17 mouse cellular contexts compared by ENCODE assay signal in the genomic region with DNA sequence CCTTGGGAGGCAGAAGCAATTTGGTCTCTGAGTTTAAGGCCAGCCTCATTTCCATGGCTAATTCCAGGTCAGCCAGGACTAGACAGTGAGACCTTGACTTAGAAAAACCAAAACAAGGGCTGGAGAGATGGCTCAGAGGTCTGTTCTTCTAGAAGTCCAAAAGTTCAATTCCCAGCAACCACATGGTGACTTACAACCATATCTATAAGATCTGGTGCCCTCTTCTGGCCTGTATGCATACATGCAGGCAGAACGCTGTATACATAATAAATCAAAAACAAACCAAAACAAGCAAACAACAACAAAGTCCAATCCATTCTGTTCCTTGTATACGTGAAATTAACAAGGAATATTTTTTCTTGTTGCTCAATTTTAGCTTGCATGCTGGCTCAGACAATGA. TPM values are rescaled to one million over a fixed set of nuclear protein-coding genes. Genes with fewer than 3 reads are reported as not detected.
A peak's percentile ranks its signal among the peaks of the same experiment; 100 is the strongest.
DNase-seq lines count a peak whose midpoint lies in the region; ATAC-seq and TF ChIP-seq lines count a peak whose summit lies in the region.
"Had no signal": no experiment of that assay in that cellular context is flagged by ENCODE, and none has a peak within 500 bp of the region (broad histone marks: within the 10 kb centered on the region; RNA-seq: fewer than 3 reads in every experiment).

No protein-coding gene starts in this region.

- no peak overlapping the region for H3K4me3 ChIP-seq in kidney, adult 2 months (ENCODE audit: insufficient read depth, low read depth, low read length)
- H3K4me3 ChIP-seq: hindbrain, embryonic 13.5 days; midbrain, embryonic 15.5 days; neural tube, embryonic 15.5 days had no signal

- TF ChIP-seq POLR2A in kidney, adult 2 months (IDR thresholded peaks at IDR 0.05; ENCODE audit: low read depth, low read length) = no peak
- no peak for TF ChIP-seq POLR2A in brain, embryonic 14.5 days (IDR thresholded peaks at IDR 0.05; ENCODE audit: borderline replicate concordance, extremely low read depth, insufficient read depth, insufficient read length, poor library complexity, severe bottlenecking)

- DNase-seq in kidney, adult 2 months = peak; percentile 44
- DNase-seq in kidney, adult 8-10 months = no peak
- peak; percentile 29 for DNase-seq in 3T3-L1 (ENCODE audit: low read depth, low spot score)
- DNase-seq in CD4-positive helper T cell, adult 2 months (ENCODE audit: low read depth, low spot score) = peak; percentile 28
- peak; percentile 21 for DNase-seq in brain, embryonic 14.5 days (ENCODE audit: low read depth)
- no peak for DNase-seq in right cerebral cortex, postnatal 4 days
- DNase-seq in cerebellum, adult 11 months = no peak
- DNase-seq: adrenal gland, adult 8-10 months; embryo, embryonic 11 days; left cerebral cortex, postnatal 4 days; lung, postnatal 10 days had no signal

- 0 out of 2 replicates have a peak, but pooled peaks have one; percentile 4 for TF ChIP-seq CTCF in kidney, adult 2 months (conservative IDR thresholded peaks at IDR 0.05; ENCODE audit: insufficient read depth, insufficient read length, low read depth, low read length)
- peak; percentile 18; the same call in 1 of the 2 replicates for TF ChIP-seq CTCF in brain, embryonic 14.5 days (IDR thresholded peaks at IDR 0.05; ENCODE audit: borderline replicate concordance, extremely low read depth, insufficient read depth, insufficient read length)

- H3K4me1 ChIP-seq in kidney, adult 2 months (ENCODE audit: control insufficient read depth, insufficient read depth, low read length) = 0 out of 2 replicates have a peak, but pooled peaks cover 3% of the 10 kb centered on the region
- H3K4me1 ChIP-seq: hindbrain, embryonic 13.5 days; midbrain, embryonic 15.5 days; neural tube, embryonic 15.5 days had no signal

- no peaks in the 10 kb centered on the region for H3K27me3 ChIP-seq in kidney, adult 2 months (replicated peaks; ENCODE audit: control insufficient read depth, insufficient read depth, low read length)
- H3K27me3 ChIP-seq: hindbrain, embryonic 13.5 days; midbrain, embryonic 15.5 days; neural tube, embryonic 15.5 days had no signal

- no peak for ATAC-seq in monocyte, adult 5-6 weeks (replicated peaks; ENCODE audit: insufficient number of reproducible peaks, low FRiP score, low TSS enrichment, poor library complexity, severe bottlenecking)
- ATAC-seq: midbrain, embryonic 15.5 days had no signal

- WGBS in kidney, adult 2 months = 80% methylated on average over 2 of the region's 2 CpGs

- no peaks in the 10 kb centered on the region for H3K36me3 ChIP-seq in kidney, adult 2 months (ENCODE audit: control insufficient read depth, insufficient read depth, low read length)
- H3K36me3 ChIP-seq: midbrain, embryonic 15.5 days; neural tube, embryonic 15.5 days had no signal

- H3K27ac ChIP-seq in kidney, adult 2 months (ENCODE audit: insufficient read depth, low read depth, low read length) = no peak overlapping the region
- H3K27ac ChIP-seq: hindbrain, embryonic 13.5 days; midbrain, embryonic 15.5 days; neural tube, embryonic 15.5 days had no signal

RNA-seq across cellular contexts. Expression of gene Neurog2, which starts 24.8 kb away (rescaled TPM):
- polyA plus RNA-seq in kidney, adult 2 months (2012; rRNA removed) = not detected in 2 replicates
- 46.1 and 99.1 TPM in 2 replicates for polyA plus RNA-seq in brain, embryonic 14.5 days (2012; rRNA removed)
- total RNA-seq in monocyte, adult 5-6 weeks (2017) = 0.29 TPM in 1 of 3 replicates, not detected in the others
- total RNA-seq: adrenal gland, adult 8-10 months had no signal
- polyA plus RNA-seq: heart, embryonic 11.5 days; large intestine, adult 2 months had no signal

RNA-seq across cellular contexts. Expression of gene Zgrf1, which starts 54.8 kb away (rescaled TPM):
- 0.23 and 0.25 TPM in 2 replicates for polyA plus RNA-seq in kidney, adult 2 months (2012; rRNA removed)
- 7.0 and 9.9 TPM in 2 replicates for polyA plus RNA-seq in brain, embryonic 14.5 days (2012; rRNA removed)
- total RNA-seq in monocyte, adult 5-6 weeks (2017) = 4.3 to 8.1 TPM (median 4.5 TPM) in 3 replicates

RNA-seq across cellular contexts. Expression of gene Larp7, which starts 55.0 kb away (rescaled TPM):
- 1.6 and 2.6 TPM in 2 replicates for polyA plus RNA-seq in kidney, adult 2 months (2012; rRNA removed)
- polyA plus RNA-seq in brain, embryonic 14.5 days (2012; rRNA removed) = 16.8 and 20.7 TPM in 2 replicates
- total RNA-seq in monocyte, adult 5-6 weeks (2017) = 73.5 to 95.3 TPM (median 73.8 TPM) in 3 replicates

Comparison
In these comparisons a context has a peak if more than half of its experiments do, and no peak if none do; other contexts are left out.
1. DNase-seq: peak in kidney, adult 2 months (single experiment), 3T3-L1 (single experiment), CD4-positive helper T cell, adult 2 months (single experiment) and brain, embryonic 14.5 days (single experiment); none in kidney, adult 8-10 months (0 of 2), right cerebral cortex, postnatal 4 days (single experiment) and cerebellum, adult 11 months (single experiment).
2. RNA of gene Neurog2, which starts 24.8 kb away (polyA plus RNA-seq): 46.1 to 99.1 TPM in brain, embryonic 14.5 days; not detected in kidney, adult 2 months; every median in the first group is over 10 times any median in the second.